Mouse (Mus musculus) layer of hippocampus, adult 9-10 months (tissue): ENCODE data around the gene Hoxc5.

Experiments used
- DNase-seq: peaks from one replicate; pipeline ENCODE4 v3.0.0; 2022; ENCODE audit warnings: low spot score

Hoxc5 gene

DNA sequence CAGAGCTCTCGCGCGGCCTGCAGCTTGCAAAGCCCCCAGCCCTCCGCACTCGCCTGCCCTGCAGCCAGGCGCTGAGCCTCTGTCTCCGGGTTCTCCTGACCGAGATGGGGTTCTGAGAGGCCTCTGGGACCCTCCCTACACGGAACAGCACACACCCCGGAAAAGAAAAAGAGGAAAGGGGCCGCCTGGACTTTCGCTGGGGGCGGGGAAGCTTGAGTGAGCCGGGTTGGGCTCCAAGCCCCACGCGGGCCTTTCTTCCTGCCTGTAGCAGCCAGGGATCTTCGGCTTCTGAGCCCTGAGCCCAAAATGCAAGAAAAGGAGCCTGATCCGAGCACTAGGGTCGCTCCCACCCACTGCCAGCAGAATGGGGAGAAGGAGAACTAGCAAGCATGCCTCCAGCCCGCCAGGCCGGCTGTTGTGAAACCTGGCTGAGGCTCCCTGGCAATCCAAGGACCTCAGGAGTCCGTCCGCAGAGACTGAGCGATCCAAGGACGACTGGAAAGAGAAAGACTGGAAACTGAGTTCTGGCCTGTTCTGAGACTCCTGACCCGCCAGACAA, 44.8 kb downstream of the Hoxc5 start:
- DNase-seq: no peak

DNA sequence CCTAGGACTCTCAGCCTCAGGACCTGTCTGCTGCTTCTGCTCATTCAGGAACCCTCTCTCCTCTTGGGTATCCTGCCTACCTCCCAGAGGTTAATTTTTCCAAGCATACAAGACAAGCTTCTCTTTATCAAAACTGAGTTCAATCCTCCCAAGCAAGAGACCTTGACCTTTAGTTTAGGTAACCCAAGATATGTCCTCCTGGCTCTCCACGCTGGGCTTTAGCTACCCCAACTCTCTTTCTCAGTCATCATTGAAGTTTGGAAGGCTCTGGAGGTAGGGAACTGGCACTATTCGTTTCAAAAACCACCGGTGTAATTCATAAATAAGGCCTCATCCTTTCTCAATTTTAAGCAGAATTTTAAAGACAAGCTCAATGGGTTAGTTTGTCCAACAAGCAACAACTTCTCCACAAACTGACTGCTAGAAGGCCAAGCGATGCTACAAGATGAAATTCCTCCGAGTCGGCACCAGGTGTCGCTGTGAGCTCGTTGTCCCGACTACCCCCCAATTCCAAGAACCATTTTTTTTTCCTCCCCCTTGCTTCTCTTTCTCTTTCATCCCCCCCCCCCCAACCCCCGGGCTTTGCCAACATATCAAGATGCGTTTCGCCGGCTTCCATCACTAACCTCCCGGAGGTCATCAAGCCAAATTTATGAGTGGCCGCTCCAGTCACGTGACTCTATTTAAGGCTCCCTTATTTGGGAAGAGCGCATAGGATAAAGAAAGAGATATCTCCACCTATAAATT, 46.2 kb downstream of the Hoxc5 start:
- DNase-seq: no peak

DNA sequence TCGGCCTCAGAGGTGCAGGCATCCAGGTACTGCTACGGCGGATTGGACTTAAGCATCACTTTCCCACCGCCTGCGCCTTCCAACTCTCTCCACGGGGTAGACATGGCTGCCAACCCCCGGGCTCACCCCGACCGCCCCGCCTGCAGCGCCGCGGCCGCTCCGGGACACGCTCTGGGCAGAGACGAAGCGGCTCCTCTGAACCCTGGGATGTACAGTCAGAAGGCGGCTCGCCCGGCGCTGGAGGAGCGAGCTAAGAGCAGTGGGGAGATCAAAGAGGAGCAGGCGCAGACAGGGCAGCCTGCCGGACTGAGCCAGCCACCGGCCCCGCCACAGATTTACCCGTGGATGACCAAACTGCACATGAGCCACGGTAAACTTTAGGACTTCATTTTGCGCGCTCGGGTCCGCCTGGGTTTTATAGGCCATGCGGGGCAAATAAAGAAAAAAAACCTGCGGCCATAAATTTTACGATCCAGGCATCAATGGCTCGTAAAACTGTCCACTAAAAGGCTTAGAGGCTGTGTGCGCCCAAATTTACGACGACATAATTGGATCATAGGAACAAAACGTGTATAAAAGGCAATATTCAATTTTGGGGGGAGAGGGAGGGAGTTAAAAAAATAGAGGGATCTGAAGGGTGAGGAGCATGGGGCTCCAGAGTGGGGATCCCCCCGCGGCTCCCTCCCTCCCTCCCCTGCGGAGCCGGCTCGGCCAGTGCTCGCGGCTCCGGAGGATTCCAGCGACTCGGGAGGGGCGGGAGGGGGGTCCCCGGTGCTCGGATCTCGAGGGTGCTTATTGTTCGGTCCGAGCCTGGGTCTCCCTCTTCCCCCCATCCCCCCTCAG, 47.1 kb downstream of the Hoxc5 start:
- DNase-seq: no peak

DNA sequence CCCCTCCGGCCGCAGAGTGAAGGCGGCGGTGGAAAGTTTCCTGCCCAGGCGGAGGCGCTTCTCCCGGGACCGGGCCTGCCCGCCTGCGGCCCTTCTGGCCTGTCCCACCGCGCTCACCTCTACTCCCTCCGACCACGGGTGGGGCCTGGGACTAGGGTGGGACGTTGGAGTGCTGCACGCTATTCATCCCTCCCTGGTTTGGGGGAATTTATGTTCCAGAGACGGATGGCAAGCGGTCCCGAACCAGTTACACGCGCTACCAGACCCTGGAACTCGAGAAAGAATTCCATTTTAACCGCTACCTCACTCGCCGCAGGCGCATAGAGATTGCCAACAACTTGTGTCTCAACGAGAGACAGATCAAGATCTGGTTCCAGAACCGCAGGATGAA, 47.8 kb downstream of the Hoxc5 start:
- DNase-seq: no peak

DNA sequence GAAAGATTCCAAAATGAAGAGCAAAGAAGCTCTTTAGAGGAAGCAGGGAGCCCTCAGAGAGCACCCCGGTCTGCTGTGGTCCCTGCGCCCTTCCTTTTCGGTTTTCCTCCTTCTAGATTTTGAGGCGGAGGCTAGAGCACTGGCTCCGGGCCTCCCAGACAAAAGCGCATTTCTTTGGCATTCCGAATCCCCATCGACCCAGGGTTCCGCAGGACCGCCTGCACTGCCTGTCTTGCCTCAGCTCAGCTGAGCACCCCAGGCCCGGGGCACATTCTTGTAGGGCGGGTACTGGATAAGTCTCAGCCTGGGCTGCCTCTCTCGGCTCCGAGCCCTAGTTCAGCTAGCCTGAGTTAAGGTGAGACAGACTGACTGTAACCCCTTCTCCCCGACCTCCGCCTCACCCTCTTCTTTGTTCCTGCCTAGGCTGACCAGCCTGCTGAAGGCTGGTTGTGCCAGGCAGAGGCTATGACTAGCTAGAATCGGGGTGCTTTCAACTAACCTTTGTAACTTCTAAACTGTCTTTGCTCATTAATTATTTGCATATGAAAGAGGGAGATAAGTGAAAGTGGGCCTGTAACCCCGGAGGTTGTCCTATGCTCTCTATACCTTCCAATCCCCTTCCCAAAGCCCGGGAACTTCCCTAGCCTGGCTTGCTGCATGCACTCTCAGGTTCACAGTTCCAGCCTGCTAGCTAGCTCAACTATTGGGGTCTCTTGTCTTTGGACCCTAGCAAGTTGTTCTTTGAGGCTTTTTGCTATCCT, 48.3 kb downstream of the Hoxc5 start:
- DNase-seq: no peak

DNA sequence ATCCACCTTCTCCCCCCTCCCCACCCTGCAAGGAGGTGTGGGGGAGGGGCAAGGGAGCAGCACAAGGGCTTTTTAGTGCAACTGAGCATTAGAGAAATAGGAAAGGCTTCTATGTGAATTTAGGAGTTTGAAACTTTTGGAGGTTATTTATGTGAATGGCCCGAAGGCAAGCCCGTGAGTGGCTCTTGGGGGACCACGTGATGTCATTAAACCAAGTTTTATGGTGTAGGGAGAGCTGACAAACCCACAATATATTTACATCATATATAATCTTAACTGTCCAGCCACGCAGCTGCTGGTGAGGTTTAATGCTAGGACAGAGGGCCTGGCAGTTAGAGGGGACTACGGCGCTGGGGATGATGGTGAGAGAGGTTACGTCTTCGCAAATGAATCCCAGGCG, 51.4 kb downstream of the Hoxc5 start, which contains the start of gene Hoxc4:
Gene Hoxc4, plus strand, starts transcription at position 299 of the 400 bp plus-strand sequence.
- DNase-seq: no peak

DNA sequence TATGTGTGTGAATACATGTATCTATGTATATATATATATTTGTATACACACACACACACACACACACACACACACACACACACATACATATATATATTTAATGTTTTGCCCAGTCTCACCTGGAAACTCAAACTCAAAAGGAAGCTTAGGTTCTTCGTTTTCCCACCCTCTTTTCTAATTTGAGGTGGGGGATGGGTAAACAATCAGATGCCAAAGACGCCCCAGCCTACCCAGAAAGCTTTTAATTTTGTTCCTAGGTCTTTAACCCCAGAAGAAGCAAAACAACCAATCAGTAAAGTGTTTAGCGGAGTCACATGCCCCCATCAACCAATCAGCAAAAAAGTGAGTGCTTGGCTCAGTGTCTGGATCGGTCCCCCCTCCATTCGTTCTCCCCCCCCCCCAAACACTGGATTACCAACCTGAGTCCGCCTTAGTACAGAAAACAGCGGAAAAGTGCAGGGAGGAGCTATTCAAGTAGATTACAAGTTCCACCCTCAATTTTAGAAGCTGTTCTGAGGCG, 53.7 kb downstream of the Hoxc5 start:
- no peak for DNase-seq

DNA sequence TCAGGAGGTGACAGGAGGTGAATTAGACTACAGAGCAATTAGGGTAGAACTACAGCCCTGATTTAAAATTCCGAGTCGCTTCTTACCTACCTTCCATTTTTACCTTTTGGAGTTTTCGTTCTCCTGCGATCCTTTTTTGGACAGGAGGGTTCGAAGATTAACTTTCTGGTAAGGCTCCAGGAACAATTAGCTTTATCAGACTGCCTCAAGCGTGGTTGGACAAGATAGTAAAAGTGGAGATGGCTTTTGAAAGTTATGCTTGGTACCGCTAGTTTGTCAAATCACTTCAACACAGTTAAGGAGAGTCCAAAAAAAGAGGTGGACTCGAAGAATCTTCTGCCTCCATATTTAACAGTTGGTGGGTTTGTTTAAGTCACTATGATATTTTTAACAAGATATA, 54.3 kb downstream of the Hoxc5 start:
- DNase-seq: no peak

DNA sequence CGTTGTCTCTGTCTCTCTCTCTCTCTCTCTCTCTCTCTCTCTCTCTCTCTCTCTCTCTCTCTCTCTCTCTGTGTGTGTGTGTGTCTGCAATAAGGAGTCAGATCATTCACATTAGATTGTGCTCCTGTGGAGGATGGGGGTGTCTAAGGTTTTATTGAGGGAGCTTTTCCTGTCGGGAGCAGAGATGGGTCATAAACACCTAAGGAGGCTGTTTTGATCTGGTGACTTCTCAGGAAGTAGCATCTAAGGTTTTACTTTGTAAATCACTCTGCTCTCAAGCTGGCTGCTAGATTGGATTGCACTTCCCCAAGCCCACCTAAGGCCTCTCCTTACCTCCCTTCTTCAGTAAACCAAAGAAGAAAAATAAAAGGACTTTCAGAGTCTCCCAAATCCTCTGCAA, 56.9 kb downstream of the Hoxc5 start:
- no peak for DNase-seq

DNA sequence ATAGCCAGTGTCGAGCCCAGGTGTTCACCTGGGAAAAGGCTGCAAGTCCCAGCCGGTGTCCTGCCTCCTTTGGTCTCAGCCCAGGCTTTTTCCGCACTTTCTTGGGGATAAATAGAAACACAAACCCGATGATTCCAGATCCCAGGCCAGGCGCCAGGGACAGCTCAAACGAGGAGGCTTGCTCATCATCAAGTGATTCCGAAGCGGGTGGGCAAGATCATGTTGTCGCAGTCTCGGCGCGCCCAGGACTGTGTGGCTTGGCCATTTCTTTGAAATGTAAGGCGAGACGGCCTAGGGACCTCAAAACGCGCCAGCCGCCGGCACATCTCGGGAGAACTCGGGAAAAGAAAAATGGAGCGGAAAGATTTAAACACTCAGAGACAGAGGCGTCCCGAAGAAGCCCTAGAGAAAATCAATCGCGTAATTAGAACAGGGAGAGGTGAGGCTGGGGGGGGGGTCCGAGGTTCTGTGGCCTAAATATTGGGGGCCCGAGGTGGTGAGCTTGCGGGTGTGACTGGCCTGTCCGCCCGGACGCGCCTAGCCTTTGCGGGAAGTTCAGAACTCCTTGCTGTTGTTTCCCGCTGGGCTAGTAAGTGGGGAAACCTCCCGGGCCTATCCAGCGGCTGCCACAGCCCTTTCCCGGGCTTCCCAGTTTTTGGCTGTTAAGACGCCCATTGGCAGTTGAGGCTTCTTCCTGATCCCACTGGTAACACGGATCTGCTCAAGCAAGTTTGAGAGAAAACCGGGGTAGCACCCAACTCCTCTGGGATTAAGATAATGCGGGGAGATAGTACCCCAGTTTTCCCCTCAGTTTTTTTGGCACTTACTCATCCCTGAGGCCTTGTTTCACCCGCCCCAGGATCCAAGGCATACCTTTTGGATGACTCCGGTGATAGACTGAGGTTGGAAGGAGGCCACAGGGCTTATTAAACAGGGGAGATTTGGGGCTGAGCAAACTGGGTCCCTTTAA, 60.3 kb downstream of the Hoxc5 start:
- no peak for DNase-seq

DNA sequence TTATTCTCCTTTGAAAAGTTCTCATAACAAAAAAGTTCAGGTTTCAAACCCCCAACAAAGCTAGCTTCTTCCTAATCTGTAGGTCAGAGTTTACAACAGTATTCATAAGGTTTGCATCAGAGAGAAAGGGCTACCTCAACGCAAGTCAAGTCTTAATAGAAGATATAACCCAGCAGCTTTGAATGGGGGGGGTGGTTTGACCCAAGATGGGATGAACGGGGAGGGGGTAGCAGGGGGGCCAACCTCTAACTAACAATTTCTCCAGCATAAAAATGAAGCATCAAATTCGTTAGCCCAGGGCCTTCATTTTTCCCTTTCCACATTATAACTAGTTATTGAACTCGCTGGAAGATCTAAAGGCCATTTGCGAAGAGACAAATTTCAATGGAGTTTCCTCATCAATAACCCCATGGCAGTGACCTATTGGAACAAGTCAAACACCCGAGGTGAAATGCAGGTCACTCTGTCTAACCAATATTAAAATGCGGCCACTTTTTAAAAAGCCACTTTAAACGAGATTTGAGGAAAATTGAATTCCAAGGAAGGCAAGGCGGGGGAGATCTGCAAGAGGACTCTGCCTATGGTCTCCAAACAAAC, 61.8 kb downstream of the Hoxc5 start:
- no peak for DNase-seq

DNA sequence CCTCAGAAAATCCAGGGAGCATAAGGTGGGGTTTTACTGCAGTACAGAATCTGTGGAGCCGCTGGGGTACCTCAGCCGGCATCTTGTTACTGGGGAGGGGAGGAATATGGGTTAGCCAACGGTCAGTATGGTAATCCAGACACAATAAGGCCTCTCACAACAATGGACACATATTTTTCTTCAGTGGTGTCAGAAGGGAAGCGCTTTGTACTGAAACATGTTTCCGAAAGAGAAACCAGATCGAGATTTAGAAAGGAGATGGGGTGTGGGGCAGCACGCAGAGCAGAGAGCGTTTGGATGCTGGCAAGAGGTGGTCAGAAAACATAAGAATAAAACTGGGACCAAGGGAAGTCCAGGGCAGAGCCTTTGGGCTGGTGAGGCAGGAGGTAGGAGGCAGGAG, 62.9 kb downstream of the Hoxc5 start:
- no peak for DNase-seq

DNA sequence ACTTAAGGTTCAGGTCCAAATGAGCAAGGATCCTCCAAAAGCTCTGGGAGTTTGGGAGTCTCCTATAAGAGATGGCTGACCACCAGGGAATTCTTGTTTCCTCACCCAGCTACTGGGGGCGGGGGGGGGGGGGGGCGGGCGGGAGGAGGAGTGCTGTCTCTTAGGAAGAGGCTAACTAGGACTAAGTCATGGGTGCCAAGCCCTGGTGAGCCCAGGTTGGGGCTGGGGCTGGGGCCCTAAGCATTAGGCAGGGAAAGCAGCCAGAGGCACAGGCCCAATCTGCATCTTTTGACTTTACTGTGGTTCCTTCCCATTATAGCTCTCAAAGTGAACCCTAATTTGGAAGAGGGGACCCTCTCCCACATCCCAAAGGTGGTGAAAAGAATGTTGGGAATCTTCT, 64.9 kb downstream of the Hoxc5 start:
- DNase-seq: no peak

DNA sequence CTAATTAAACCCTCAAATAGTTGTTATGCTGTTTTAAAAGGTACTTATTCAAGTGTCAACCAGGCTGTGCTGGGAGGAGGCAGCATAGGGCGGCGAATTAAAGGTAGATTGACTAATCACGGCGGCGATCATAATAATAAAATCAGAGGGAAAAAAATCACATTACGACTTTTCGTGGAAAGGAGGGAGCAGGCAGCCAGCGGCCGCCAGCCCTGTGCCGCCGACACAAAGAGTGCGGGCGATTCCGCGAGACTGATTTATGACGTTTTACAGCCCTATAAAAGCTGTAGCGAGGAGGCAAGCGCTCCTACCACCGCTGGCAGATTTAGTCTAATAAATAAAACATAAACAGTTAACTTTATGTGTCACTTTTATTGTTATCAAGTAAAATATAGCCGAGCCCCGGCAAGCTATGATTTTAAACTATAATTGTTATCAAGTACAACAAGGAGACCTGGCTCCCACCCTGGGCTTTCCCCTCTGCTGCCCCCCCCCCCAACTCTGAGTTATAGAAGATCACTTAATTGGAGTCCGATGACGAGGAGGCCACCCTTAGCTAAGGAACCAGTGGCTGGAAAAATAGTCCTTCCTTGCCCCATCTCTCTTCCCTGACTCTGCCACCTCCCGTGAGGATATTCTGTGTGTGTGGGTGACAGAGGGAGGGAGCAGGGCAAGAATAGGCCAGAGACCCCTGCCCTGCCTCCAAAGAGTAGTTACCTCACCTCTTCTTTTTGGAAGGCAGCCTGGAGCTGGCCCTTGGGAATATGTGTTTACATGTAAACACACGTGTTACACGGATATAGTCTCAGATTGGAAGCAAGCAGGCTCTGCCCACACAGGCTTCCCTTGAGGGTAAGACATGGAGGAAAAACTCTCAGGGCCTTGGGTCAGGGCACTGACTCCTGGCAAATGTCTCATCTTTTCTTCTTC, 65.7 kb downstream of the Hoxc5 start:
- no peak for DNase-seq

DNA sequence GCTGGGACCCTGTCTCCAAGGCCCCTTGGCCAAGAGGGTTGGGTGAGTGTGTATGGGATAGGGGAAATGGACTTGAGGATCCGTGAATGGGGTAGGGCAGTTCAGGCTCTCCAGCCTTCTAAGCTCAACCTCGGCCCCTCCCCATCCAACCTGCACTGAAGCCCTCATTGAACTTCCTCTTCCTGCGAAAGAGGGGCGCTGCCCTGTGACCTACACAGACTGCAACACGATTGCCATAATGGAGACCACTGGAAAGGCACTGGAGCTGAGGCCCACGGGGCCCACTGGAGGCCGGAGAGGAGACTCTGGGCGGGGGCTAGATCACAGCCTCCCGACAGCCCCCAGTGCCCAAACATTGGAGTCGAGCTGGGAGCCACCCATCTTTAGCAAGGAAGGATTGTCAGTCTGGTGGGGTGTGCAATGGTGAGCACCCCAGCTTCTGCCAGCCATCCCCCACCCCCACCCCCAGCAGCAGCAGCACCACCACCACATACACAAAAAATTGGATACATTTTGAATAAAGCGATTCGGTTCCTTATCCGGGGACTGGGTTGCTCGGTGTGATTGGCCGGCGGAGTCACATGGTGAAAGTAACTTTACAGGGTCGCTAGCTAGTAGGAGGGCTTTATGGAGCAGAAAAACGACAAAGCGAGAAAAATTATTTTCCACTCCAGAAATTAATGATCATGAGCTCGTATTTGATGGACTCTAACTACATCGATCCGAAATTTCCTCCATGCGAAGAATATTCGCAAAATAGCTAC, 67.0 kb downstream of the Hoxc5 start:
- DNase-seq: no peak

DNA sequence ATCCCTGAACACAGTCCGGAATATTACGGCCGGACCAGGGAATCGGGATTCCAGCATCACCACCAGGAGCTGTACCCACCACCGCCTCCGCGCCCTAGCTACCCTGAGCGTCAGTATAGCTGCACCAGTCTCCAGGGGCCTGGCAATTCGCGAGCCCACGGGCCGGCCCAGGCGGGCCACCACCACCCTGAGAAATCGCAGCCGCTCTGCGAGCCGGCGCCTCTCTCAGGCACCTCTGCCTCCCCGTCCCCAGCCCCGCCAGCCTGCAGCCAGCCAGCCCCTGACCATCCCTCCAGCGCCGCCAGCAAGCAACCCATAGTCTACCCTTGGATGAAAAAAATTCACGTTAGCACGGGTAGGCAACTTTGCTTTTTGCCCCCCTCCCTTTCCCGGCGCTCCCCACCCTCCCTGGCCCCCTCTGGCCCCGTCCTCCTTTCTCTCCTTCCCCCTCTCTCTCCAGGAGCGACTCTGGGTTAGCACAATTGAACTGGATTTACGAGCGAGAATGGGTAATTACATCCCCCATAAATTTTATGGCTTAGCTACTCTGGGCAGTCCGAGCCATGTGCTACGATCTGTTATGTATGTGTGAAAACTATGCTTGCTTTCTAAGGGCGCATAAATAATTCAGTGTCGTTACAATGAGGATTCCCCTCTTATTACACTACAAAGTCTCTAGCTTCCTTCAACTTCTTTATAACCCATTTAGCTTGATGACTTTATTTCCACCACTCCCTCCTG, 67.7 kb downstream of the Hoxc5 start:
- DNase-seq: no peak

DNA sequence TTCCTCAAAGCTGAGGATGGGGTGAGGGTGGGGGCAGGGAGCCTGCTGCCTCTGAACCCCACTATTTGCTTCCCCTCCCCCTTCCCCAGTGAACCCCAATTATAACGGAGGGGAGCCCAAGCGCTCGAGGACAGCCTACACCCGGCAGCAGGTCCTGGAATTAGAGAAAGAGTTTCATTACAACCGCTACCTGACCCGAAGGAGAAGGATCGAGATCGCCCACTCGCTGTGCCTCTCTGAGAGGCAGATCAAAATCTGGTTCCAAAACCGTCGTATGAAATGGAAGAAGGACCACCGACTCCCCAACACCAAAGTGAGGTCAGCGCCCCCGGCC, 68.3 kb downstream of the Hoxc5 start:
- DNase-seq: no peak

DNA sequence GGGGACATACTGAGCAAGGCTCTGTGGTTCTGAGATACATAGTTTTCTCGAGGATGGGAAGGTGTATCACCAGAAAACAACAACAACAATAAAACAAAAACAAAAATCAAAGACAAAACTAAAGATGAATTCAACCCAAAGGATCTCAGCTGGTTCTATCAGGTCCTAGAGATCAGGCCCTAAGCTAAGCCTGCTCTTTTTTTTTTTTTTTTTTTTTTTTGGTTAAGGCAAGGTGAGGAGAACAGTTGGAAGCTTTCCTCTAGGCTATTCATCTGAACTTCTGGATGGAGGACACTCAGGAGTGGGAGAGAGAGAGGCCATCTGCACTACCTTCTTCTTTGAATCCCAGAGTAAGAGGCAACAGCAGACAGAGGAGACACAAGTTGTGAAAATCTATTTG, 70.3 kb downstream of the Hoxc5 start:
- no peak for DNase-seq
